Mouse (Mus musculus): ENCODE measurements around the gene Gm40193. TPM values are rescaled to one million over a fixed set of nuclear protein-coding genes. Genes with fewer than 3 reads are reported as not detected.

Gm40193 gene
- polyA plus RNA-seq, 1 experiment, result not detected

- H3K4me3 ChIP-seq (ENCODE audit: low read depth, low read length), result no peak overlapping the region
- H3K9ac ChIP-seq (ENCODE audit: low read depth, poor library complexity, severe bottlenecking), result peak overlapping the region; percentile 93; the same call in 1 of the 2 replicates
- no peaks in the 10 kb centered on the region for H3K9me3 ChIP-seq (replicated peaks; ENCODE audit: control insufficient read depth, insufficient read depth, low read length, poor library complexity, severe bottlenecking)
- no peak overlapping the region for H3K27ac ChIP-seq (ENCODE audit: insufficient read depth, low read length)
- H3K4me1 ChIP-seq (ENCODE audit: control insufficient read depth, insufficient read depth, low read length), result no peaks in the 10 kb centered on the region
- H3K27me3 ChIP-seq (ENCODE audit: control insufficient read depth, insufficient read depth, low read length, poor library complexity, severe bottlenecking), result no peaks in the 10 kb centered on the region
- no peaks in the 10 kb centered on the region for H3K36me3 ChIP-seq (ENCODE audit: control insufficient read depth, insufficient read depth, low read length, poor library complexity, severe bottlenecking)
- TF ChIP-seq CTCF (IDR thresholded peaks at IDR 0.05; ENCODE audit: low read depth, low read length) (no peak), POLR2A (IDR thresholded peaks at IDR 0.05; ENCODE audit: insufficient read depth, low read length) (no peak), EP300 (IDR thresholded peaks at IDR 0.05; ENCODE audit: insufficient read depth, low read depth, low read length) (no peak)
These were observed 31.6 kb upstream of the Gm40193 start for GRCm38 (mm10) chr11:70564276-70564873.

GRCm38 (mm10) chr11:70563470-70564275, 30.9 kb upstream of the Gm40193 start:
- peak overlapping the region; percentile 93 for H3K9ac ChIP-seq (ENCODE audit: low read depth, poor library complexity, severe bottlenecking)
- no peak overlapping the region for H3K27ac ChIP-seq (ENCODE audit: insufficient read depth, low read length)
- H3K36me3 ChIP-seq (ENCODE audit: control insufficient read depth, insufficient read depth, low read length, poor library complexity, severe bottlenecking), result no peaks in the 10 kb centered on the region
- H3K4me3 ChIP-seq (ENCODE audit: low read depth, low read length), result peak overlapping the region; percentile 96
- TF ChIP-seq EP300 (IDR thresholded peaks at IDR 0.05; ENCODE audit: insufficient read depth, low read depth, low read length) (no peak), CTCF (IDR thresholded peaks at IDR 0.05; ENCODE audit: low read depth, low read length) (no peak), POLR2A (IDR thresholded peaks at IDR 0.05; ENCODE audit: insufficient read depth, low read length) (no peak)
- no peaks in the 10 kb centered on the region for H3K4me1 ChIP-seq (ENCODE audit: control insufficient read depth, insufficient read depth, low read length)
- no peaks in the 10 kb centered on the region for H3K27me3 ChIP-seq (ENCODE audit: control insufficient read depth, insufficient read depth, low read length, poor library complexity, severe bottlenecking)
- H3K9me3 ChIP-seq (replicated peaks; ENCODE audit: control insufficient read depth, insufficient read depth, low read length, poor library complexity, severe bottlenecking), result no peaks in the 10 kb centered on the region

GRCm38 (mm10) chr11:70562995-70563469, 30.3 kb upstream of the Gm40193 start:
- H3K9ac ChIP-seq (ENCODE audit: low read depth, poor library complexity, severe bottlenecking), result peak overlapping the region; percentile 93
- H3K4me3 ChIP-seq (ENCODE audit: low read depth, low read length), result peak overlapping the region; percentile 96
- TF ChIP-seq CTCF (IDR thresholded peaks at IDR 0.05; ENCODE audit: low read depth, low read length) (no peak), EP300 (IDR thresholded peaks at IDR 0.05; ENCODE audit: insufficient read depth, low read depth, low read length) (no peak), POLR2A (IDR thresholded peaks at IDR 0.05; ENCODE audit: insufficient read depth, low read length) (no peak)

GRCm38 (mm10) chr11:70562287-70562994, 29.7 kb upstream of the Gm40193 start, which contains the start of gene Mink1:
Gene Mink1, plus strand, starts transcription at chr11:70562881.
- TF ChIP-seq EP300 (IDR thresholded peaks at IDR 0.05; ENCODE audit: insufficient read depth, low read depth, low read length), result 0 out of 2 replicates have a peak, but pooled peaks have one; percentile 23
- TF ChIP-seq CTCF (IDR thresholded peaks at IDR 0.05; ENCODE audit: low read depth, low read length), result no peak
- TF ChIP-seq POLR2A (IDR thresholded peaks at IDR 0.05; ENCODE audit: insufficient read depth, low read length), result no peak
- Histone ChIP-seq H3K4me1 (ENCODE audit: control insufficient read depth, insufficient read depth, low read length) (no peaks in the 10 kb centered on the region), H3K4me3 (ENCODE audit: low read depth, low read length) (peak within 1 kb of the TSS; percentile 96), H3K9ac (ENCODE audit: low read depth, poor library complexity, severe bottlenecking) (peak within 1 kb of the TSS; percentile 93), H3K36me3 (ENCODE audit: control insufficient read depth, insufficient read depth, low read length, poor library complexity, severe bottlenecking) (no peaks in the 10 kb centered on the region), H3K27ac (ENCODE audit: insufficient read depth, low read length) (peak within 1 kb of the TSS; percentile 22; the same call in 1 of the 2 replicates), H3K9me3 (replicated peaks; ENCODE audit: control insufficient read depth, insufficient read depth, low read length, poor library complexity, severe bottlenecking) (no peaks in the 10 kb centered on the region), H3K27me3 (ENCODE audit: control insufficient read depth, insufficient read depth, low read length, poor library complexity, severe bottlenecking) (no peaks in the 10 kb centered on the region)

More at GRCm38 (mm10) chr11:70562995-70563469, 30.3 kb upstream of the Gm40193 start:
- H3K27me3 ChIP-seq (ENCODE audit: control insufficient read depth, insufficient read depth, low read length, poor library complexity, severe bottlenecking), result no peaks in the 10 kb centered on the region
- no peaks in the 10 kb centered on the region for H3K9me3 ChIP-seq (replicated peaks; ENCODE audit: control insufficient read depth, insufficient read depth, low read length, poor library complexity, severe bottlenecking)
- H3K27ac ChIP-seq (ENCODE audit: insufficient read depth, low read length), result no peak overlapping the region
- no peaks in the 10 kb centered on the region for H3K4me1 ChIP-seq (ENCODE audit: control insufficient read depth, insufficient read depth, low read length)
- H3K36me3 ChIP-seq (ENCODE audit: control insufficient read depth, insufficient read depth, low read length, poor library complexity, severe bottlenecking), result no peaks in the 10 kb centered on the region

- H3K9ac ChIP-seq (ENCODE audit: low read depth, poor library complexity, severe bottlenecking), result peak overlapping the region; percentile 93
- H3K36me3 ChIP-seq (ENCODE audit: control insufficient read depth, insufficient read depth, low read length, poor library complexity, severe bottlenecking), result no peaks in the 10 kb centered on the region
- TF ChIP-seq POLR2A (IDR thresholded peaks at IDR 0.05; ENCODE audit: insufficient read depth, low read length) (no peak), CTCF (IDR thresholded peaks at IDR 0.05; ENCODE audit: low read depth, low read length) (no peak), EP300 (IDR thresholded peaks at IDR 0.05; ENCODE audit: insufficient read depth, low read depth, low read length) (no peak)
- no peaks in the 10 kb centered on the region for H3K4me1 ChIP-seq (ENCODE audit: control insufficient read depth, insufficient read depth, low read length)
- no peaks in the 10 kb centered on the region for H3K27me3 ChIP-seq (ENCODE audit: control insufficient read depth, insufficient read depth, low read length, poor library complexity, severe bottlenecking)
- peak overlapping the region; percentile 96 for H3K4me3 ChIP-seq (ENCODE audit: low read depth, low read length)
- no peak overlapping the region for H3K27ac ChIP-seq (ENCODE audit: insufficient read depth, low read length)
- no peaks in the 10 kb centered on the region for H3K9me3 ChIP-seq (replicated peaks; ENCODE audit: control insufficient read depth, insufficient read depth, low read length, poor library complexity, severe bottlenecking)
These were observed 29.2 kb upstream of the Gm40193 start for GRCm38 (mm10) chr11:70561937-70562286.
